Mouse (Mus musculus) ES-E14 (cell line): ENCODE data around the gene Calhm4. TPM values are rescaled to one million over a fixed set of nuclear protein-coding genes. Genes with fewer than 3 reads are reported as not detected.

Experiments used
- DNase-seq: peaks from one replicate; pipeline ENCODE4 v3.0.0-alpha.2; 2013; ENCODE audit warnings: low read depth, low spot score
- H3K27ac ChIP-seq: 2 replicates; pipeline ENCODE4 v1.5.1; 2012; ENCODE audit warnings: low read depth, mild to moderate bottlenecking, low read length, moderate library complexity, mixed read lengths; ENCODE audit not compliant: poor library complexity, insufficient read depth, severe bottlenecking
- H3K36me3 ChIP-seq: 2 replicates; pipeline ENCODE4 v1.6.1; 2012; ENCODE audit warnings: mild to moderate bottlenecking, low read length, moderate library complexity, mixed read lengths; ENCODE audit not compliant: control insufficient read depth, poor library complexity, insufficient read depth, severe bottlenecking
- H3K4me1 ChIP-seq, 2 experiments: fragments of 150-350 bp in 1 of 2; sonication (generic) in 1 of 2; 2 replicates each; pipeline ENCODE4 v1.6.1; 2012; ENCODE audit warnings: low read length in 2 of 2, mild to moderate bottlenecking in 1 of 2, mixed read lengths in 1 of 2; ENCODE audit not compliant: control insufficient read depth in 2 of 2, insufficient read depth in 2 of 2, poor library complexity in 1 of 2
- H3K4me3 ChIP-seq, 2 experiments: fragments of 150-350 bp in 1 of 2; sonication (generic) in 1 of 2; 2 replicates each; pipeline ENCODE4 v1.5.1; 2012; ENCODE audit warnings: low read length in 2 of 2, low read depth in 1 of 2, mild to moderate bottlenecking in 1 of 2, mixed read lengths in 1 of 2; ENCODE audit not compliant: insufficient read depth in 1 of 2, poor library complexity in 1 of 2, severe bottlenecking in 1 of 2
- H3K9ac ChIP-seq: 2 replicates; pipeline ENCODE4 v1.6.1; 2012; ENCODE audit warnings: low read depth, mild to moderate bottlenecking, low read length, mixed read lengths; ENCODE audit not compliant: poor library complexity, insufficient read depth, severe bottlenecking
- H3K9me3 ChIP-seq: fragments of 150-350 bp; sonication (generic); 2 replicates; pipeline ENCODE4 v1.6.1; 2012; ENCODE audit warnings: low read depth, mild to moderate bottlenecking, low read length; ENCODE audit not compliant: control insufficient read depth, insufficient read depth
- CHD2 ChIP-seq: IDR thresholded peaks from 2 replicates; pipeline ENCODE4 v1.6.1; 2014; ENCODE audit warnings: mild to moderate bottlenecking, low read depth, low read length, inconsistent platforms
- HCFC1 ChIP-seq: IDR thresholded peaks from 2 replicates; pipeline ENCODE4 v1.6.1; 2012; ENCODE audit warnings: low read length, inconsistent platforms, borderline replicate concordance; ENCODE audit not compliant: insufficient read depth
- MAFK ChIP-seq: IDR thresholded peaks from 2 replicates; pipeline ENCODE4 v1.6.1; 2014; ENCODE audit warnings: mild to moderate bottlenecking, low read depth, low read length, inconsistent platforms; ENCODE audit not compliant: insufficient read depth
- ZC3H11A ChIP-seq: IDR thresholded peaks from 2 replicates; pipeline ENCODE4 v1.6.1; 2012; ENCODE audit warnings: low read depth, mild to moderate bottlenecking, inconsistent platforms, low read length, borderline replicate concordance
- ZNF384 ChIP-seq: IDR thresholded peaks from 2 replicates; pipeline ENCODE4 v1.6.1; 2012; ENCODE audit warnings: low read depth, low read length, inconsistent platforms
- in situ Hi-C, 2 experiments: fragments of 600-800 bp; cut with MboI; formaldehyde crosslinking; loops; one replicate each; pipeline ENCODE4 v1.15.1; 2025; ENCODE audit warnings: low sequenced_read_pairs in 2 of 2, inconsistent platforms in 1 of 2; ENCODE audit not compliant: unreplicated experiment in 2 of 2
- total RNA-seq: library from RNA; depleted of rRNA; stranded (reverse); fragments of 300-350 nt; gene quantifications from 2 replicates; pipeline ENCODE4 v1.2.3, GENCODE M21; 2012

Gene Calhm4
- total RNA-seq, 1 experiment = 0.04 TPM

- in situ Hi-C loops = no loop called here
Observed at GRCm38 (mm10) chr10:34066591-34066990, 22.5 kb upstream of the Calhm4 start.

GRCm38 (mm10) chr10:34053987-34054386, 9.9 kb upstream of the Calhm4 start:
- in situ Hi-C loops = no loop called here
- H3K9ac ChIP-seq = no peak overlapping the region
- no peaks in the 10 kb centered on the region for H3K9me3 ChIP-seq
- H3K4me1 ChIP-seq = no peaks in the 10 kb centered on the region
- TF ChIP-seq MAFK = no peak
- no peak for TF ChIP-seq ZC3H11A
- TF ChIP-seq CHD2 = no peak
- no peak for TF ChIP-seq HCFC1
- no peak for TF ChIP-seq ZNF384
- H3K36me3 ChIP-seq = no peaks in the 10 kb centered on the region
- no peak overlapping the region for H3K27ac ChIP-seq
- no peak for DNase-seq
- H3K4me3 ChIP-seq = no peak overlapping the region

More at GRCm38 (mm10) chr10:34066591-34066990, 22.5 kb upstream of the Calhm4 start:
- Histone ChIP-seq H3K9ac (no peak overlapping the region), H3K4me1 (no peaks in the 10 kb centered on the region), H3K9me3 (no peaks in the 10 kb centered on the region), H3K36me3 (no peaks in the 10 kb centered on the region), H3K27ac (no peak overlapping the region), H3K4me3 (no peak overlapping the region)
- DNase-seq = peak; percentile 28
- TF ChIP-seq HCFC1 (no peak), MAFK (no peak), CHD2 (no peak), ZC3H11A (no peak), ZNF384 (no peak)

- no peak within 1 kb of the TSS for H3K9ac ChIP-seq
- H3K4me3 ChIP-seq = no peak within 1 kb of the TSS
- no peaks in the 10 kb centered on the region; a peak in 1 of 4 replicates for H3K4me1 ChIP-seq
- DNase-seq = no peak
- H3K27ac ChIP-seq = no peak within 1 kb of the TSS
- no peaks in the 10 kb centered on the region for H3K36me3 ChIP-seq
- no peaks in the 10 kb centered on the region for H3K9me3 ChIP-seq
- in situ Hi-C loops = loop anchor here in 1 of 2 experiments (25.0 kb wide), 1 partner anchor 300 kb away; no protein-coding TSS in a partner anchor
- TF ChIP-seq ZNF384 = no peak
- TF ChIP-seq HCFC1 = no peak
- no peak for TF ChIP-seq MAFK
- no peak for TF ChIP-seq ZC3H11A
- no peak for TF ChIP-seq CHD2
Observed at GRCm38 (mm10) chr10:34037401-34037800, 6.7 kb downstream of the Calhm4 start, which contains the start of gene Trappc3l. Trappc3l (plus strand) TSS chr10:34037597.

- in situ Hi-C loops = loop anchor here in 1 of 2 experiments (25.0 kb wide), 1 partner anchor 301 kb away; no protein-coding TSS in a partner anchor
- H3K27ac ChIP-seq = no peak overlapping the region
- no peak for DNase-seq
- no peak overlapping the region for H3K4me3 ChIP-seq
- no peaks in the 10 kb centered on the region for H3K36me3 ChIP-seq
- H3K4me1 ChIP-seq = no peaks in the 10 kb centered on the region; a peak in 1 of 4 replicates
- H3K9ac ChIP-seq = no peak overlapping the region
- H3K9me3 ChIP-seq = no peaks in the 10 kb centered on the region
- peak; percentile 67; the same call in 1 of the 2 replicates for TF ChIP-seq ZC3H11A
- TF ChIP-seq ZNF384 = no peak
Observed at GRCm38 (mm10) chr10:34036587-34036986, 7.5 kb downstream of the Calhm4 start.
